Mouse (Mus musculus) forebrain, embryonic 10.5 days (tissue): Measurements from ENCODE around the gene Mtif3. TPM values are rescaled to one million over a fixed set of nuclear protein-coding genes. Genes with fewer than 3 reads are reported as not detected.
"Not testable (repeated sequence)": the region's sequence is repeated elsewhere in the genome, so short reads cannot be mapped to it uniquely, and the experiment has no call there.

ENCODE experiments used
- DNase-seq: peaks from one replicate; pipeline ENCODE4 v3.0.0-alpha.2; 2017; ENCODE audit warnings: low spot score; ENCODE audit errors: extremely low spot score
- H3K27ac ChIP-seq: fragments of 300-500 bp; sonication (generic); 2 replicates; pipeline ENCODE4 v1.5.1; 2016; ENCODE audit warnings: mild to moderate bottlenecking
- H3K27me3 ChIP-seq: fragments of 300-500 bp; sonication (generic); 2 replicates; pipeline ENCODE4 v1.6.1; 2016; ENCODE audit warnings: mild to moderate bottlenecking; ENCODE audit not compliant: poor library complexity, severe bottlenecking
- H3K36me3 ChIP-seq: fragments of 300-500 bp; sonication (generic); replicated peaks from 2 replicates; pipeline ENCODE4 v1.6.1; 2016; ENCODE audit warnings: mild to moderate bottlenecking, moderate library complexity
- H3K4me1 ChIP-seq: fragments of 300-500 bp; sonication (generic); 2 replicates; pipeline ENCODE4 v1.6.1; 2016
- H3K4me3 ChIP-seq: fragments of 300-500 bp; sonication (generic); 2 replicates; pipeline ENCODE4 v1.5.1; 2016; ENCODE audit warnings: mild to moderate bottlenecking, moderate library complexity
- H3K9me3 ChIP-seq: fragments of 300-500 bp; sonication (generic); 2 replicates; pipeline ENCODE4 v1.6.1; 2016; ENCODE audit warnings: mild to moderate bottlenecking, moderate library complexity
- WGBS: fragments of 180-500 bp; shearing (Covaris S2); methylation state at CpG from one replicate; pipeline ENCODE4 v1.1.7; 2016; 5-methylcytosine and 5-hydroxymethylcytosine counted together
- polyA plus RNA-seq: library from polyadenylated mRNA; unstranded; fragments of >200 nt; fragmentation: Nextera tagmentation; extraction: Ambion mirVana; gene quantifications from 2 replicates; pipeline ENCODE4 v1.2.1, GENCODE M21; 2016

The Mtif3 gene
- polyA plus RNA-seq, 1 experiment from 2014 or later, result 20.7 TPM

DNA sequence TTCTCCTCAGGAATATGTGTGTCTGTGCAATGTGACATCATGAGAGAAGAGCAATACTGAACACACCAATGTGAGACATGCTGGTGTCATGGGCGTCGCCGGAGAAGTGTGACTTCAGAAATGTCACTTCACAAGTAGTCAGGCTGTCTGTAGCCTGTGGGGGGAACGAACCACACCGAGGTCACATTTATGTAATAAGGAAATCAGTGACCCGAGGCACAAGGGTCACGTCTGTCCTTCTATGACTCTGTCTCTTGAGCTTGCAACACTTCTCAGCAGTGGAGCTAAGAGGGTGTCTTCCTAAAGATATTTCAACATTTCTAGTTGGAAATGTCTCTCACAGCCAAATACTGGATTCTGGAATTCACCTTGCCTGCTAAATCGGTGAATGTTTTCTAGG, 42.4 kb downstream of the Mtif3 start:
- H3K27me3 ChIP-seq, result peaks cover 8% of the 10 kb centered on the region
- no peaks in the 10 kb centered on the region for H3K36me3 ChIP-seq
- H3K4me3 ChIP-seq, result no peak overlapping the region
- H3K4me1 ChIP-seq, result peaks cover 19% of the 10 kb centered on the region
- H3K9me3 ChIP-seq, result no peaks in the 10 kb centered on the region
- whole genome bisulfite sequencing, result 67% methylated on average over 8 of the region's 8 CpGs
- DNase-seq, result no peak
- H3K27ac ChIP-seq, result no peak overlapping the region

GRCm38 (mm10) chr5:146920314-146921161, 43.1 kb downstream of the Mtif3 start:
- 8% methylated on average over 25 of the region's 27 CpGs for WGBS
- DNase-seq, result no peak
- H3K27ac ChIP-seq, result peak overlapping the region; percentile 69

GRCm38 (mm10) chr5:146919874-146920273, 43.7 kb downstream of the Mtif3 start:
- no peaks in the 10 kb centered on the region for H3K9me3 ChIP-seq
- peaks cover 8% of the 10 kb centered on the region for H3K27me3 ChIP-seq
- H3K27ac ChIP-seq, result peak overlapping the region; percentile 69
- DNase-seq, result no peak
- H3K36me3 ChIP-seq, result no peaks in the 10 kb centered on the region
- peaks cover 19% of the 10 kb centered on the region for H3K4me1 ChIP-seq
- 27% methylated on average over 6 of the region's 6 CpGs for WGBS
- peak overlapping the region; percentile 49 for H3K4me3 ChIP-seq

More at GRCm38 (mm10) chr5:146920314-146921161, 43.1 kb downstream of the Mtif3 start:
- Histone ChIP-seq H3K4me1 (peaks cover 19% of the 10 kb centered on the region), H3K27me3 (peaks cover 8% of the 10 kb centered on the region), H3K4me3 (peak overlapping the region; percentile 49), H3K36me3 (no peaks in the 10 kb centered on the region), H3K9me3 (no peaks in the 10 kb centered on the region)

DNA sequence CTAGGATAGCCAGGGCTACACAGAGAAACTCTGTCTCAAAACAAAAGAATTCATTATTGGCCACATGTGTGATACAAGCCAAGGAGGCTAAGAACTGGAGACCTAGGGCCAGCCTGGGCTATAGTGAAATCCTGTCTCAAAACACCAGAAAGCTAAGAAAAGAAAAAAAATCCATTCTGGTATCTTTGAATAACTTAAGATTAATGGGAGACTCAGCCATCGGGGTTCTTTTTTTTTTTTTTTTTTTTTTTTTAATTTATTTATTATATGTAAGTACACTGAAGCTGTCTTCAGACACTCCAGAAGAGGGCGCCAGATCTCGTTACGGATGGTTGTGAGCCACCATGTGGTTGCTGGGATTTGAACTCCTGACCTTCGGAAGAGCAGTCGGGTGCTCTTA, 46.2 kb downstream of the Mtif3 start:
- H3K27ac ChIP-seq, H3K9me3 ChIP-seq, H3K36me3 ChIP-seq, H3K4me3 ChIP-seq, DNase-seq: not testable (repeated sequence)
- peaks cover 23% of the 10 kb centered on the region for H3K4me1 ChIP-seq
- WGBS, result 82% methylated on average over 6 of the region's 6 CpGs
- peaks cover 26% of the 10 kb centered on the region for H3K27me3 ChIP-seq

DNA sequence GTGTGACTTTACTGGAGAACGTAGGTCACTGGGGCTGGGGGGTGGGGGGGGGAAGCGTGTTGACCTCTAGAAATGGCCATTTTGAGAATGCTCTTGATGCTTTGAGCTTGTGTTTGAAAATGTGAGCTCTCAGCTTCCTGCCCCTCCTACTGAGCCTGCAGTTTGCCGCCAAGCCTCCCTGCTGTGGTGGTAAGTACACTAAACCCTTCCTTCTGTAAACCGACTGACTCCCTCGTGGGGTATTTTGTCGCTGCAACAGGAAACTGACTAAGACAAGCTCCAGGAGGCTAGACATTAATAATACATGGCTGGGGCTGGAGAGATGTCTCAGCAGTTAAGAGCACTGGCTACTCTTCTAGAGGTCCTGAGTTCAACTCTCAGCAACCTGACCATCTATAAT, 46.8 kb downstream of the Mtif3 start:
- Histone ChIP-seq H3K27me3 (peaks cover 27% of the 10 kb centered on the region), H3K9me3 (no peaks in the 10 kb centered on the region), H3K27ac (no peak overlapping the region), H3K4me1 (peaks cover 26% of the 10 kb centered on the region), H3K4me3 (no peak overlapping the region), H3K36me3 (no peaks in the 10 kb centered on the region)
- DNase-seq, result no peak
- WGBS, result 38% methylated on average over 6 of the region's 6 CpGs

GRCm38 (mm10) chr5:146916273-146916672, 47.3 kb downstream of the Mtif3 start:
- Histone ChIP-seq H3K36me3 (no peaks in the 10 kb centered on the region), H3K4me1 (peaks cover 26% of the 10 kb centered on the region), H3K27me3 (peaks cover 32% of the 10 kb centered on the region), H3K27ac (no peak overlapping the region), H3K9me3 (no peaks in the 10 kb centered on the region), H3K4me3 (no peak overlapping the region)
- 70% methylated on average over 8 of the region's 8 CpGs for WGBS
- DNase-seq, result no peak

DNA sequence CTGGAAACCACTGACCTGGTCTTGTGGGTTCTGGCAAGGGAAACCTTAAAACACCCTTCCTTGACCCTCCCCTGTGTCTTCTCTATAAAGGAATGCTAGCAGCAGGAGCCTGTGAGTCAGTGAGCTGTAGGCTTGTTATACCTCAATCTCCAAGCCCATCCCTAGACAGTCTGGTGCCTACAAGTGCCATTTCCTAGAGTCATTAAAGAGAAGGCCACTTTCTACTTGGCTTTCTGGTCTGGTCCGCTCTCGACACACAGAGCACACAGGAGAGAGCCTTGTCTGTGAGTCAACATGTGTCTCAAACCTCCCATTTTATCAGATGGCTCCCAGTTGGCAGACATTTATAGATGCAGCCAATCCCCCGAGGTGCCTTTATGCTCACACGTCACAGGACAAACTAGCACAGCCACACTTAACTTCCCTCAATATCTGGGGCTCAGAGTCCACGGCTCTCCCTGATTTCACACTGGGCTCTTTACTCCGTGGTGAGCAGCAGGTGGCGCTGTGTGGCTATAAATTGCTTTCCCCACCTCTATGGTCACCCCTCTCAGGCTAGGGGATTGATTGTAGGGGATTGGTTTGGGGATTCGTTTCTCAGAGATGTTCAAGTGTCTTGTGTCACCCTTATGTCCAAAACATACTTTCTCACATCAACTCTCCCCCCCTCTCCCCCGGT, 49.4 kb downstream of the Mtif3 start:
- no peak overlapping the region for H3K4me3 ChIP-seq
- H3K36me3 ChIP-seq, result no peaks in the 10 kb centered on the region
- peak; percentile 55 for DNase-seq
- H3K9me3 ChIP-seq, result no peaks in the 10 kb centered on the region
- H3K27me3 ChIP-seq, result peaks cover 28% of the 10 kb centered on the region
- no peak overlapping the region for H3K27ac ChIP-seq
- WGBS, result 29% methylated on average over 9 of the region's 9 CpGs
- H3K4me1 ChIP-seq, result peaks cover 7% of the 10 kb centered on the region

- no peaks in the 10 kb centered on the region for H3K36me3 ChIP-seq
- DNase-seq, result no peak
- 75% methylated on average over 7 of the region's 7 CpGs for WGBS
Measured at GRCm38 (mm10) chr5:146913355-146913754, 50.2 kb downstream of the Mtif3 start.

GRCm38 (mm10) chr5:146912206-146912605, 51.4 kb downstream of the Mtif3 start:
- no peak overlapping the region for H3K27ac ChIP-seq
- DNase-seq, result no peak
- peaks cover 7% of the 10 kb centered on the region for H3K4me1 ChIP-seq
- H3K4me3 ChIP-seq, result no peak overlapping the region
- peaks cover 38% of the 10 kb centered on the region for H3K27me3 ChIP-seq
- WGBS, result 17% methylated on average over 9 of the region's 9 CpGs
- no peaks in the 10 kb centered on the region for H3K9me3 ChIP-seq
- no peaks in the 10 kb centered on the region for H3K36me3 ChIP-seq

More at GRCm38 (mm10) chr5:146913355-146913754, 50.2 kb downstream of the Mtif3 start:
- peaks cover 28% of the 10 kb centered on the region for H3K27me3 ChIP-seq
- no peaks in the 10 kb centered on the region for H3K9me3 ChIP-seq
- no peak overlapping the region for H3K27ac ChIP-seq
- H3K4me3 ChIP-seq, result no peak overlapping the region
- peaks cover 7% of the 10 kb centered on the region for H3K4me1 ChIP-seq

GRCm38 (mm10) chr5:146908629-146909028, 55.0 kb downstream of the Mtif3 start:
- DNase-seq, result no peak
- H3K27me3 ChIP-seq, result peaks cover 37% of the 10 kb centered on the region
- no peaks in the 10 kb centered on the region for H3K36me3 ChIP-seq
- no peak overlapping the region for H3K4me3 ChIP-seq
- no peak overlapping the region for H3K27ac ChIP-seq
- WGBS, result 57% methylated on average over 11 of the region's 11 CpGs
- H3K4me1 ChIP-seq, result peaks cover 14% of the 10 kb centered on the region
- no peaks in the 10 kb centered on the region for H3K9me3 ChIP-seq

DNA sequence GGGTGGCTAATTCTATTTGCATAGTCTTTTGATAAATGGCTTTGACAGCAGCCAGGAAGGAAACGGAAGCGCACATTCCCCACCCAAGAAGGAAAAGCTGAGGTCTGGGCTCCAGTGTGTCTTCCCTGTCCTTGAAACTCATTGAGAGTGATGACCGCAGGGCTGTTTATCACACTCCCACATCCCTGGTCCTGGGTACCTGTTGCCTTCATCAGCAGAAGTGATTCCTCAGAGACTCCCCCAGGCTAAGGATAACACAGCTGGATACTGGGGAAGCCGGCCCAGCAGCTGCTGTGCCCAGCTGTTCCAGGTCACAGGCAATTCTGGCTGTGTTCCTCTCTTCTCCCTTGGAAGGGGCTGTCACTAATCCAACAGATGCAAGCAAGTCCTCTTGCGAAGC, 56.1 kb downstream of the Mtif3 start:
- Histone ChIP-seq H3K27me3 (peaks cover 29% of the 10 kb centered on the region), H3K27ac (no peak overlapping the region), H3K9me3 (no peaks in the 10 kb centered on the region), H3K4me3 (no peak overlapping the region), H3K4me1 (peaks cover 12% of the 10 kb centered on the region), H3K36me3 (no peaks in the 10 kb centered on the region)
- WGBS, result 61% methylated on average over 5 of the region's 5 CpGs
- no peak for DNase-seq

DNA sequence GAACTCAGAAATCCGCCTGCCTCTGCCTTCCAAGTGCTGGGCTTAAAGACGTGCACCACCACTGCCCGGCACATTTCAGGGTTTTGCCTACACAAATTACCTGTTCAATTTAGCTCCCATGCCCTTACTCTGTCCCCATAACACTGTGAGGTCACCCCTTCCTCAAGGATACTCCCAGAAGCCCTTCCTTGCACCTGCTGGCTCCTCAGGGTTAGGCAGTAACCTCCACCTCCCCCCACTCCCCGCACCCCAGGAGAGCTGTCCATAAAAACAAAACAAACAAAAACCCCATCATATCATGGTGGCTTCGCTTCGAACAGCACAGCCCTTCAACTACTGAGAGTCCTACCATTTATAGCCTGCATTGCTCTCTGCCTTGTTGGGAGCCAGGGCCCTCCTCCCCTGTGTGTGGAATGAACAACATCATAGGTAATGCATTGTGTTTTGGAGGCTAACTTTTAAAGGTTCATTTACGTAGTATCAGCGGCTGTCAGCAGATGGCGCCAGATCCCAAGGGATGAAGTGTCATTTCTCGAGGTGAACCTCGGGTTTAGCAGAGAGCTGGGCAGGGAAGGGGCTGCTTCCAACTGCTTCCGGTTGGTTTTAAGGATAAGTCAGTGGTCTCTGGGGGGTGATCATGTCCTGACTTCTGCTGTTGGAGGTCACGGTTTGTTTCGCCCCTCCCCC, 58.0 kb downstream of the Mtif3 start:
- Histone ChIP-seq H3K9me3 (no peaks in the 10 kb centered on the region), H3K27me3 (peaks cover 18% of the 10 kb centered on the region), H3K27ac (no peak overlapping the region), H3K4me3 (peak overlapping the region; percentile 10; the same call in 1 of the 2 replicates), H3K4me1 (peaks cover 7% of the 10 kb centered on the region; the same call in 1 of the 2 replicates), H3K36me3 (no peaks in the 10 kb centered on the region)
- 27% methylated on average over 14 of the region's 14 CpGs for WGBS
- DNase-seq, result peak; percentile 83
